Mouse (Mus musculus) forebrain, embryonic 10.5 days (tissue): ENCODE measurements around the gene Ly6g6c. TPM values are rescaled to one million over a fixed set of nuclear protein-coding genes. Genes with fewer than 3 reads are reported as not detected.

ENCODE experiments used
- DNase-seq: peaks from one replicate; pipeline ENCODE4 v3.0.0-alpha.2; 2017; ENCODE audit warnings: low spot score; ENCODE audit errors: extremely low spot score
- H3K27ac ChIP-seq: fragments of 300-500 bp; sonication (generic); 2 replicates; pipeline ENCODE4 v1.5.1; 2016; ENCODE audit warnings: mild to moderate bottlenecking
- H3K27me3 ChIP-seq: fragments of 300-500 bp; sonication (generic); 2 replicates; pipeline ENCODE4 v1.6.1; 2016; ENCODE audit warnings: mild to moderate bottlenecking; ENCODE audit not compliant: poor library complexity, severe bottlenecking
- H3K36me3 ChIP-seq: fragments of 300-500 bp; sonication (generic); replicated peaks from 2 replicates; pipeline ENCODE4 v1.6.1; 2016; ENCODE audit warnings: mild to moderate bottlenecking, moderate library complexity
- H3K4me1 ChIP-seq: fragments of 300-500 bp; sonication (generic); 2 replicates; pipeline ENCODE4 v1.6.1; 2016
- H3K4me3 ChIP-seq: fragments of 300-500 bp; sonication (generic); 2 replicates; pipeline ENCODE4 v1.5.1; 2016; ENCODE audit warnings: mild to moderate bottlenecking, moderate library complexity
- H3K9me3 ChIP-seq: fragments of 300-500 bp; sonication (generic); 2 replicates; pipeline ENCODE4 v1.6.1; 2016; ENCODE audit warnings: mild to moderate bottlenecking, moderate library complexity
- WGBS: fragments of 180-500 bp; shearing (Covaris S2); methylation state at CpG from one replicate; pipeline ENCODE4 v1.1.7; 2016; 5-methylcytosine and 5-hydroxymethylcytosine counted together
- polyA plus RNA-seq: library from polyadenylated mRNA; unstranded; fragments of >200 nt; fragmentation: Nextera tagmentation; extraction: Ambion mirVana; gene quantifications from 2 replicates; pipeline ENCODE4 v1.2.1, GENCODE M21; 2016

Ly6g6c gene
- polyA plus RNA-seq, 1 experiment from 2014 or later = 0.25 TPM

DNA sequence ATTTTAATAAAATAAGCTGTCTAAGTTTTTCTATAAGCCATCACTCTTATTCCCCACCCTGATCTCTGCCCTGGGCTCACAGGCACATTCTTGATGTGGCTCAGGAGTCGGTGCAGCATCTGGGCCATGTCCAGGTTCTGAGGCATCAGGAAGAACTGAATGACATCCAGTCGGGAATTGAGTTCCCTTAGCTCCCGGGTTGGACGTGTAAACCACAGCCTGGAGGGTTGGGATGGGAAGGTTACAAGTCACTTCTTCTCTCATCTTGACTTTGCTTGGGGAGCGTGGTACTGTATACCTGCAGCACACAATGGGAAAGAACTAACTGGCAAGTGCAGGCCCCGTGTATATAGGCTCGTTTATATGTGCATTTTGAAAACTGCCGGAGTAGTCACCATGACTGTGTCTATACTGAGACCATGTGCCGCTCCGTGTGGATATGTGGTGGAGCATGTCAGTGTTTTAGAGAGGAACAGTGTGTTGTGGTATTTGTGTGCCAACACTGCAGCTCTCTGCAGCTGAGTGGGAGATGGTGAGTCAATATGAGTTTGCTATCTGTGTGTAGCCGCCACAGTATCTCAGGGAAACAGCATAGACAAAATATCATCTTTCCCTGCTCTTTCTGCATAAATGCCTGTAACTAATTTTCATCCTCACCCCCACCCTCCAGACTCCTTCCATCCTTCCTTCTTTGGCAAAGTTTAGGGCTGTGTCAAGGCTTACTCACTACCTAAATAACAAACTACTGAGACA is 25.9 kb upstream of the Ly6g6c start:
- WGBS = 91% methylated on average over 11 of the region's 11 CpGs
- no peaks in the 10 kb centered on the region for H3K4me1 ChIP-seq
- no peaks in the 10 kb centered on the region for H3K36me3 ChIP-seq
- H3K27me3 ChIP-seq = no peaks in the 10 kb centered on the region
- no peak overlapping the region for H3K4me3 ChIP-seq
- DNase-seq = no peak
- H3K27ac ChIP-seq = no peak overlapping the region
- no peaks in the 10 kb centered on the region for H3K9me3 ChIP-seq

DNA sequence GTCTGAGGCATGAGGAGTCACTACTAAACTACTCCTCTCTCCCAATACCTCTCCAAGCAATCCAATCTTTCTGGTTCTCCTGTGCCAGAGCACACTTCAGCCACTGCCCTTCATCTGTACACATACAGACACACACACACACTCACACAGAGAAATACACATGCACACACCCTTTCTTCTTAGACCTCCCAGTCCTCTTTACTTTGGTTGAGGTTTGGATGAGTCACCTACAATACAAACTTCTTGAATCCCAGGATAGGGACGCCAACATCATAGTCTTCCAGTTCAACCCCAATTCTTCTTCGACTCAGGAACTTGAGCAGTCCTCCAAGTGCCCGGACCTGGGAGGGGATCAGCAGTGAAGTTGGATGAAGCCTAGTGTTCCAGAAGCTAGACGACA is 21.4 kb upstream of the Ly6g6c start:
- Histone ChIP-seq H3K4me3 (no peak overlapping the region), H3K27ac (0 out of 2 replicates have a peak overlapping the region, but pooled peaks have one; percentile 35), H3K27me3 (no peaks in the 10 kb centered on the region), H3K9me3 (no peaks in the 10 kb centered on the region), H3K36me3 (no peaks in the 10 kb centered on the region), H3K4me1 (peaks cover 40% of the 10 kb centered on the region)
- no peak for DNase-seq
- WGBS = 89% methylated on average over 4 of the region's 4 CpGs

DNA sequence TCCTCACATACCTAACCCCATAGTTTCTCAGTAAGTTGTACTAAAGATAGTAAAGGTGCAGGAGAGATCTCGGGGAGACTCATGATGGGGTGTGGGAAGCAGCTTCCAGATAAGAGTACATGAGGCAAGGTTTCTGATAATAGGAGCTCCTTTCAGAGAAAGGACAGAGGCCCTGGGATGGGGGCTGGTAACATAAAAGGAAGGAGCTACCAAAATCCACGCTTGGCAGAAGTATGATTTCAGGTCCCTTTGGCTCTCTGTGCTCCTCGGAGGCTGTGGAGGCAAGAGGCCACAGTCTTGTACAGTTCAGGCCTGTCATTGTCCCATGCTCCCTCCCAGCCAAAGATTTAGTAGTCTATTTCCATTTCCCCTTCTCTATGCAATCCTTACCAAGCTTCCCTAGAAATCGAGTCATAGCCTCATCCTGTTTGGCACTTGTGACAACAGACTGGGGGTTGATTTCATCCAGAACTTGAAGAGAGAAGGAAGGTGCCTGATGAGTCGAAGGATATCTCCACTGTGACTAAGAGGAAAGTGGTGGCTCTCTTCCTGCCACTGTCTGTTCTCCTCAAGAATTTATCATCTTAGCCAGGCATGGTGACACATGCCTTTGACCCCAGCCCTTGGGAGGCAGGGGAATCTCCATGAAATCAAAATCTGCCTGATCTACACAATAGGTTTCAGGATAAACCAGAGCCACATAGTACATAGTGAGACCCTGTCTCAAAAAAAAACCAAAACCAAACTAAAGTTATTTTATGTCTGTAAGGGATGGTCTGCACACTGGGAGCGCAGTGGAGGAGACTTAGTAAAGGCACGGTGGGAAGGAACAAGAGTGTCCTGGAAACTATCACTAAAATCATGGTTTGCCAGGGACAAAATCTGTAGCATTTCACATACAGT is 20.0 kb upstream of the Ly6g6c start:
- WGBS = 87% methylated on average over 7 of the region's 7 CpGs
- no peaks in the 10 kb centered on the region for H3K9me3 ChIP-seq
- no peaks in the 10 kb centered on the region for H3K27me3 ChIP-seq
- no peaks in the 10 kb centered on the region for H3K36me3 ChIP-seq
- no peak for DNase-seq
- H3K4me3 ChIP-seq = peak overlapping the region; percentile 70
- H3K4me1 ChIP-seq = peaks cover 54% of the 10 kb centered on the region
- peak overlapping the region; percentile 98 for H3K27ac ChIP-seq

DNA sequence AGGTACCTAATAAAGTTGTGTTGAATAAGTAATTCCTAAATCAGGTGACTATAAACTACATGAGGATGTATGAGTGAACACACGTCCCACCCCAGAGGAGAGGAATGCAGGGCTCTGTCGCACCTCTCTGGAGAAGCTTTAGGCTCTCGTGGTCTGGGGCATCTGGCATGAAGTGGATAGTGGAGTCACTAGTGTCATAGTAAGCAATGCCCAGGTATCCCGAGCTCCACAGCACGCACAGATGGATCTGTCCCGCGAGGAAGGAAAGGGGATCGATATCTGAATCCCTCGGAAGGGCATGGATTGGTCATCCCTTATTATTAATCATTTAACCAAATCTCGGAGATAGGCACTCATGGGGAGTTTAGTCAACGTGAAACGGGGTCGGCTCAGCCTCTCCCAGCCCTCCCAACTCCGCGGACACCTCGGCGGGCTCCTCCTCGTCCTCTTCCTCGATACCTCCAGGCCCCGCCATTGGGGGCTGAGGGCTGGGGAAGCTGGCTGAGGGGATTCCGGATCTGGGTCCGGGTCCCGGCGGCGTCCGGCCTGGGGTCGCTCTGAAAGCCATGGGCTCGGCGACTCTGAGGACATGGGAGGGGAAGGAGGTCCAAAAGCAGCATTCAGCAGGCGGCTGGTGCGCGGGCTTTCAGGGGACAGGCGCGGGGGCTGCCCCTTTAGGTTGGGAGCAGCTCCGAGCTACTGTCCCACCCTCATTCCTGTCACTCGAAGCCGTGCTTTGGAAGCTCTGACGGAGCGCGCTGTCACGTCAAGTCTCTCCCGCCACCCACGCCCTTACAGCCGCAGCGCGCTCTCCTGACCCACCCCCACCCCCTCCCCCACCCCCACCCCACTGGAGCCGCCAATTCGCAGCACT is 19.1 kb upstream of the Ly6g6c start:
- Histone ChIP-seq H3K27ac (peak overlapping the region; percentile 98), H3K9me3 (no peaks in the 10 kb centered on the region), H3K4me1 (peaks cover 63% of the 10 kb centered on the region), H3K27me3 (no peaks in the 10 kb centered on the region), H3K4me3 (peak overlapping the region; percentile 70), H3K36me3 (no peaks in the 10 kb centered on the region)
- no peak for DNase-seq
- 8% methylated on average over 48 of the region's 48 CpGs for WGBS

DNA sequence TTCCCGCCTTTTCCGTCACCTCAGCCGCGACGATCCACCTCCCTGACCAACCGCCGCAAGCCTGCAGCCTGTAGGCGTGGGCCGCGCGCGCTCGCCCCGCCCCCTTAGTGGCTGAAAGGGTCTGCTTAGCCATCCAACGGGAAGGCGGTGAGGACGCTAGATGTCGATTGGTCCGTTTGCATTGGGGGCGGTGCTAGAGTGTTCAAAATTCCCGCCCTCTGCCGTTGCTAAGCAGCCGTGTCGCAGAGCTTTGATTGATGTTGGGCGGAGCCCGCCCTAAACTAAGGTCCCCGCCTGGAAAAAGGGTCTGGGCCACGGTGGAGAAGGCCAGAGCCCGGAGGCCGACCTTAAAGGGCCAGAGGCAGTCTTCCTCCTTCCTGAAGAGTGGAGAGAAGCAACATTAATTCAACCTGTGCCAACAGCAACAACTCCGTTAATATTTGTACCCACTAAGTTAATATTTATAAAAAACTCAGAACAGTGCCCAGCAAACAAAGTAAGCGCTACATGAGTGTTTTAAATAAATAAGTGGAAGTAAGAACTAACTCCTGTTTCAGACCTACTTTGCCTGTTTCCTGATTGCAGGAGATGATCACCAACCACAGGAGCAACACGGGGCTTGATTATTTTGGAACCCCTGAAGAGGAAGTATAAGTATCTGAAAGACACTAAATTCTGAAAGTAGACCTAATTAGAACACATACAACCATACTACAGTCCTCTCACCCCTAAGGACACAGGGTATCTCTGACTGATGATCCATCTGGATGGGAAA is 18.3 kb upstream of the Ly6g6c start, which contains the start of gene Msh5:
Msh5 (minus strand) TSS at position 65 of the 775 bp plus-strand sequence.
- H3K9me3 ChIP-seq = no peaks in the 10 kb centered on the region
- H3K36me3 ChIP-seq = no peaks in the 10 kb centered on the region
- 3% methylated on average over 33 of the region's 33 CpGs for WGBS
- no peaks in the 10 kb centered on the region for H3K27me3 ChIP-seq
- peaks cover 71% of the 10 kb centered on the region for H3K4me1 ChIP-seq
- peak within 1 kb of the TSS; percentile 70 for H3K4me3 ChIP-seq
- peak within 1 kb of the TSS; percentile 98 for H3K27ac ChIP-seq
- DNase-seq = peak; percentile 100

DNA sequence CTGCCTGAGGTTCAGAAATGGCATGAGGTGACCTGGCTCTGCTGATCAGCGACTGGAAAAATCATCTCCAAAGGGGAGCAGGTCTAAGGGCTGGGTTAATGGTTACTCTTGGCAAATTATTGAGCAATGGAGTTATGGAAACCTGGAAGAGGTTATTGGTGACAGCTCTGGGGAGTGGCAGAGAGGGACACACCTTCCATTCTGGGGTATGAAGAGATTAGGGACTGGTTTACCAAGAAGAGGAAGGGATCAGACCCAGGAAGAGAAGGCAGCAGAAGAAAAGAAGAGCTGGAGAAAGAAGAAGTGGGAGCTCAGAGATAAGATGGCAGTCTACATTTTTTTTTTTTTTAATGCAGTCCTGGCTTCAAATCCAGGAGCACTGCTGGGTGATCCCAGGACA is 17.5 kb upstream of the Ly6g6c start:
- Histone ChIP-seq H3K9me3 (no peaks in the 10 kb centered on the region), H3K27me3 (no peaks in the 10 kb centered on the region), H3K27ac (peak overlapping the region; percentile 98), H3K36me3 (peaks cover 7% of the 10 kb centered on the region), H3K4me1 (peaks cover 79% of the 10 kb centered on the region), H3K4me3 (peak overlapping the region; percentile 19; the same call in 1 of the 2 replicates)
- no peak for DNase-seq
- WGBS = 54% methylated on average over 1 of the region's 1 CpGs

DNA sequence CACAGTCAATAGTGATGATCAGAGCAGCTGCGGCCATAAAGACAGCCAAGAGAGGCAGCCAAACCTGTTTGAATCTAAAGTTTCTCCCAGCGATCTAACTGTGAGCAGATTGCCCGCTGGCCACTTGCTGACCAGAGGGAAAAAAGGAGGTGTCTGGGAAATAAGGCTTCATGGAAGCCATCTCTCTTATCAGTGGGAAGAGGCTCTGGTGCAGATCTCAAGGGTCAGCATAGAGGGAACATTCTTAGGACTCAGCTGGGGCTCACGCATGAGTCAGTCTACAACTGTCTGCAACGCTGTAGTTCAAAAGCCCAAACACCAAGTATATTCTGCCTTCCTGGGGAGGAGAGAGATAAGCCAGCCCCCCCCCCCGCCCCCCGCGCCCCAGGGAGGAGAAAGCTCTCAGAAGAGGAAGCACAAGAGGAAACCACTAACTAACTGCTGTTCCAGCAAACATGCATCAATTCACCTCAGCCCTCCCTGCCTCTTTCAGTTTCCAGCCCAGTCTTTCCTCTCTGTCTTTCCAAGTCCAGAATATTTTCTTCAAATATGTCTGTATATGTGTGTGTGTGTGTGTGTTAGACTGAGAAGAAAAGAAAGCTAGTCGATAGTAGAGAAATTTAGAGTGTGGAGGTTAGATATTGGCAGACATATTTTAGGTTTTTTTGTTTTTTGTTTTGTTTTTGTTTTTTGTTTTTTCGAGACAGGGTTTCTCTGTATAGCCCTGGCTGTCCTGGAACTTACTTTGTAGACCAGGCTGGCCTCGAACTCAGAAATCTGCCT is 16.8 kb upstream of the Ly6g6c start:
- peak overlapping the region; percentile 98 for H3K27ac ChIP-seq
- WGBS = 44% methylated on average over 11 of the region's 11 CpGs
- H3K27me3 ChIP-seq = no peaks in the 10 kb centered on the region
- peaks cover 83% of the 10 kb centered on the region for H3K4me1 ChIP-seq
- peaks cover 13% of the 10 kb centered on the region for H3K36me3 ChIP-seq
- no peak for DNase-seq
- no peaks in the 10 kb centered on the region for H3K9me3 ChIP-seq
- H3K4me3 ChIP-seq = peak overlapping the region; percentile 19; the same call in 1 of the 2 replicates

DNA sequence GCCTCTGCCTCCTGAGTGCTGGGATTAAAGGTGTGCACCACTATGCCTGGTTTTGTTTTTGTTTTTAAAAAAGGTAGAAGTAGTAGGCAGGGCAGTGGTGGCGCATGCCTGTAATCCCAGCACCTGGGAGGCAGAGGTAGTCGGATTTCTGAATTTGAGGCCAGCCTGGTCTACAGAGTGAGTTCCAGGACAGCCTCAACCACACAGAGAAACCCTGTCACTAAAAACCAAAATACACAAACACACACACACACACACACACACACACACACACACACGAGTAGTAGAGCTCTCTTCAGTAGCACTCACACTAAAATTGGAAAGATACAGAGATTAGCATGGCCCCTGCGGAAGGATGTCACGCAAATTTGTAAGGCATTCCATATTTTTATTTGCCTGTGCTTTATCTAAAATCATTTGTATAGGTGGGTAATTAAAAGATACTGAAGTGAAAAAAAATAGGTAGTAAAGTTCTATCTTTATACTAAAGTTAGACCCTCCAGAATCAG is 16.2 kb upstream of the Ly6g6c start:
- DNase-seq = no peak
- peaks cover 20% of the 10 kb centered on the region for H3K36me3 ChIP-seq
- WGBS = 73% methylated on average over 5 of the region's 5 CpGs
- peak overlapping the region; percentile 72; the same call in 1 of the 2 replicates for H3K4me3 ChIP-seq
- peaks cover 3% of the 10 kb centered on the region; the same call in 1 of the 2 replicates for H3K9me3 ChIP-seq
- H3K4me1 ChIP-seq = peaks cover 83% of the 10 kb centered on the region
- H3K27me3 ChIP-seq = no peaks in the 10 kb centered on the region
- peak overlapping the region; percentile 98 for H3K27ac ChIP-seq

DNA sequence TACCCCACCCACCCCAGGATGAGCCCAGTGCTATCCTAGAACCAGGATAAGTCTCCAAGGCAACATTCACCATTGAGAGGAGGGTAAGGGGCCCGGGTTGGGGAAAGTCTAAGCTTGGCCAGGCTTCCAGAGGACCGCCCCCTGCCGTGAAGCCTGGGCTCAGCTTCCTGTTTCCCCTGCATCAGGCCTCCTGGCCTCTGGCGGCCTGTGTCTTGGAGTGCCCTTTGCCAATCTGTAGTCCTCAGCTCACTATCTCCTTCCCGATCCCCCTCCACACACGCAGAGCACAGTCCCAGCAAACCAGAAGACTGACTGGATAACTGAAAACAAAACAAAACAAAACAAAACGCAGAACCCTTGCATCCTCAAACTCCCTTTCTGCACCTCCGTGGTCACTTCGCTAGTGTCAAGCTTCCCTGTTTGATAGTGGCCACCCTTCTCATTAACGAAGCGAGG is 15.6 kb upstream of the Ly6g6c start, which contains the start of gene Clic1:
Clic1 (plus strand) TSS at position 406 of the 456 bp plus-strand sequence.
- 3% methylated on average over 11 of the region's 11 CpGs for WGBS
- peak; percentile 78 for DNase-seq
- Histone ChIP-seq H3K27me3 (no peaks in the 10 kb centered on the region), H3K27ac (peak within 1 kb of the TSS; percentile 98), H3K4me1 (peaks cover 83% of the 10 kb centered on the region), H3K36me3 (peaks cover 26% of the 10 kb centered on the region), H3K4me3 (peak within 1 kb of the TSS; percentile 72), H3K9me3 (peaks cover 8% of the 10 kb centered on the region; the same call in 1 of the 2 replicates)

DNA sequence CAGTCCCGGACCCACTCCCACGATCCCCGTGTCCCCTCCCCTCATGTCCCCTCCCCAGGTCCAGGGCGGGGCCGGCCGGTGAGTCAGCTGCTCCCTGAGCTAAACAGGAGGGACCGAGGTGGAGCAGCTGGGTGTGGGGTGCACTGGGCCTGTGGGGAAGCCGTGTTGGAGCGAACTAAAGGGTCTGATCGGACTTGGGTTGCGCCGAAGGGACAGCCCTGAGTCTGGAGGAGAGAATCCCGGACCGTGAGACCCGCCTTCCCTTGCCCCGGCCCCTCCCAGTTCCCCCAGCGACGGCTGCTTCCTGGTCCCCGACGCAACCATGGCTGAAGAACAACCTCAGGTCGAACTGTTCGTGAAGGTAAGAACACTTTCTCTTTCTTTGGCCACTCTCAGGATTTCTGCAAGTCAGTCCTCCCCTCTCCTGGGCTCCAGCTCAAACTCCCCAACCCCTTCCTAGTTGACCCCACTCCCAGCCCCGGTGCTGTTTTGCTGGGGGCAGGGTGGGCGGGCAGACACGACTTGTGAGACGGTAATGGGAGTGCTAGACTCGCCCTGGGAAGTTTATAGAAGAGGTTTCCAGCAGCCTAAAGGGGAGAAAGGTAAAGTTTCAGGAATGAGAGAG is 14.9 kb upstream of the Ly6g6c start:
- Histone ChIP-seq H3K4me1 (peaks cover 78% of the 10 kb centered on the region), H3K4me3 (peak overlapping the region; percentile 72), H3K27me3 (no peaks in the 10 kb centered on the region), H3K27ac (peak overlapping the region; percentile 98), H3K36me3 (peaks cover 32% of the 10 kb centered on the region), H3K9me3 (peaks cover 8% of the 10 kb centered on the region; the same call in 1 of the 2 replicates)
- WGBS = under 1% methylated on average over 27 of the region's 27 CpGs
- DNase-seq = peak; percentile 73
